Mouse (Mus musculus) layer of hippocampus, postnatal 14 days (tissue): ENCODE measurements around the gene Taf1d. TPM values are rescaled to one million over a fixed set of nuclear protein-coding genes. Genes with fewer than 3 reads are reported as not detected.
A peak's percentile ranks its signal among the peaks of the same experiment; 100 is the strongest.
"Not testable (repeated sequence)": the region's sequence is repeated elsewhere in the genome, so short reads cannot be mapped to it uniquely, and the experiment has no call there.

ENCODE experiments used
- DNase-seq, 2 experiments: peaks; one replicate each; pipeline ENCODE4 v3.0.0; 2021 to 2022; ENCODE audit warnings: low spot score in 2 of 2, mixed read lengths in 1 of 2
- long read RNA-seq, 2 experiments: library from polyadenylated mRNA; stranded (forward); transcript quantifications; one replicate each; pipeline ENCODE4 v2.0.0; 2021
- total RNA-seq, 2 experiments: library from RNA; stranded (reverse); gene quantifications; 2 replicates each; pipeline ENCODE4 v1.2.3; 2021

The Taf1d gene
- 10 to 100 TPM; 40.4 to 44.7 TPM for total RNA-seq
- long read RNA-seq, experiment 1, partial matches to known transcripts: 1 of 13 reads
- long read RNA-seq, experiment 1, other reads (novel, unspliced or antisense): 10 of 13 reads
- long read RNA-seq, experiment 2, partial matches to known transcripts: 5 of 17 reads
- long read RNA-seq, experiment 2, other reads (novel, unspliced or antisense): 7 of 17 reads

DNA sequence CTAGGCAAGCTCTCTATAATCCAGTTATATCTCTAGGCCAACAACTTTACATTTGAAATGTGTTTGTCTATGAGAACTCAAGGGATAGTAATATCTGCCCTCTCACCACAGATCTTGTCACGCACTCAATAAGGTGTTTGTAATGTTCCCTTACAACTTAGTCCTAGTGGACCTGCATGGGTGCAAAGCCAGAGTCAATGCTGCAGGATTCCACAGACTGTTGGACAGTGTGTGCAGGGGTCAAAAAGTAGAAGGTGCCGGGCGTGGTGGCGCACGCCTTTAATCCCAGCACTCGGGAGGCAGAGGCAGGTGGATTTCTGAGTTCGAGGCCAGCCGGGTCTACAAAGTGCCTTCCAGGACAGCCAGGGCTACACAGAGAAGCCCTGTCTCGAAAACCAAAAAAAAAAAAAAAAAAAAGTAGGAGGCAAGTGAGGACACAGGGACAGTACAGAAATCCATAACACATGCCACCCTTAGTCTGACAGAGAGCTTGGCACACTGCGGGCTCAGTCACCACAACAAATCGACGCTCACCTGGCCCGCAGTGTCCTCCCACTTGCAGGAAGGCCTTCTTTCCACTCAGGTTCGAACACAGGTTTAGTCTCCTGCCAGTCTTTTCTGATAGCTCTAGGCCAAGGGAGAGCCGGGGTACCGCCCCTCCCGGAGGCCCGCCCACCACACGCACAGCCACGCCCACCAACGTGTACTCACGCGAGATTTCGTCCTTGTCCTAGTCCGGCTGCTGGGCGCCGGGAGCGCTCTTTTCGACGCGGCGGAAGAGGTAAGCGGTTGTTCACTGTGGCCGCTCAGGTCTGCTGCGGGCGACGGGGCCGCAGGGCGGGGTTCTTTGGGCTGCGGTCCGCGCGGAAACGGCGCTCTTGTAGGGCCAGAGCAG, at the start of gene Taf1d:
Taf1d (plus strand) TSS at position 712 of the 895 bp plus-strand sequence.
- DNase-seq: peak; percentile 94 to 96

DNA sequence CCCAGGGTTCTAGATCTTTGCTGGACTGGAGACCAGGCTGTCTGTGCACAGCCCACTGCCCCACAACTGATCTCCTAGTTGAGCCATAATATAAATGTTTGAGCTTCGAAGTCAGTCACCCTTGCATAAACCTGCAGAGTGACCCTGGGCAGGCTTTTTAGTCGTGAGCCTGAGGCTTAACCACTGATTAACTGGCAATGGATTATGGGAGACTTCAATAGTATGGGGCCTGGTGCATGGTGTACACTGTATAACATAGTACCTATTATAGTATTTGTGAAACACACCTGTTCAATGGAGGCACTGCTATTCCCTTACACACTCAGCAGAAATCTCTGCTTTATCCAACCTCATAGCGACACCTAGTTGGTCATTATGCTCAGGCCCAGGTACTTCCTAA, 49.8 kb upstream of the Taf1d start:
- DNase-seq: no peak

DNA sequence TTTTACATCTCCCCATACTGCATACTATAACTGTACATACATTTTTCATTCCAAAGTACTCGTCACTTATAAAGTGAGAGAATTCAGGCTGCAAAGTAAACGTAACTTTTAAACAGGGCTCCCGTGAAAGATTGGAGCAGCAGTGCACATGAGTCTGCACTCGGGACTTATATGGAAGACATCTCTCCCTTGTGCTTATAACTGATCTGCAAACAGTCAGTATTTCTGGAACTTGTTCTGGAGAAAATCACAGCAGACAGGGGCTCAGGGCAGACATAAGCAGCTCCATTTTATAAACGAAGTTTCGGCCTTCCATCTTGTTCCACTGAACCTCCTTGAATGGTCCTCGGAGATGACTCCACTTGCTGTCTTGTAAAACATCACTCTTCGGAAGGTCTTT, 44.0 kb upstream of the Taf1d start:
- DNase-seq: no peak

DNA sequence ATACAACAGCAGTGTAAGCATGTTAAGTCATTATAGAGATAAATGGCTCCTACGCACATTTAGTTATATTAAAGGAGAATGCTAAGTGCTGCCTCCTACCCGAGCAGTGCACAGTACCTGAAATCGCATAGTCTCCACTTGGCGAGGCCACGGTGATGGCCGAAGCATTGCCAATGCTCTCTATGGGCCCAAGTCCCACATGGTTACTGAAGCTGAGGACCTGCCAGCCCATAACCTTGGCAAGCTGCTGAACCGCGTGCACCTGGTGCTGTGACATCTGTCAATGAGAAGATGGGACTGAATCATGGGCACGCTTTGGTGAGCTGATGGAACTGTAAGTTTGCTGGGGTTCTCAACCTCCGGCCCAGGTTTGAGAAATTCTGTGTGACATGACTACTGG, 42.5 kb upstream of the Taf1d start:
- DNase-seq: no peak

DNA sequence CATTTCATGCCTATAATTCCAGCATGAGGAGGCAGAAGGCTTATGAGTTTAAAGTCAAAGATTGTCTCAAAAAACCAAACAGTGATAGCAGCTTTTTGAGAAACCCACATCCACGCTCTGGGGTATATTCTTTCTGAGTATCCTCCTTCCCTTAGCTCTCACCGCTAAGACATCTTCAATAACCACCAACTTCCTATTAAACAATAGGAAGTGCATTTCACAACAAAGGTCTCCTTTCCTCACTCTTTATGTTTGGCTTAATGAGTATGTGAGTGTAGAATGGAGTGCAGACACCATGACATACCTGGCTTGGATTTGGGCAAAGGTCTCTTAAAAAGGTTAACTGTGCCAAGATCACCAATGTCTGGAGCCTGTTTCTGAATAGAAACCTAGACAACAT, 32.0 kb upstream of the Taf1d start:
- no peak for DNase-seq

DNA sequence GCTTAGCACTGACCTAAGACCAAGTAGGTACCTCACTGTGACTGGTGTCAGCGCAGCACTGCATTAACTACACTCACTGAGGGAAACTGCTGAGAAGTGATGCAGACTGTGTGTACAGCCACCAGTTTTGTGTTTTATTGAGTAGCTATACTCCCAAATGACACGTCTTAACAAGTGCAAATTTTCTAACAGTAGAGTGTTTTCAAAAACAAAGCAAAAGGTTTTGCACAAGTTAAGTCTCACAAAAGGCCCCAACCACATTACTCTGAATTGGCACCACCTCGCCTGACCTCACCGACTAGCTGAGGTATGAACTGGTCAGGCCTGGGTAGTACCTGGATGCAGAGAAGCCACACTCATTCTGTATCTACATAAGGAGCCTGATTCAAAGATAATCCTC, 29.2 kb upstream of the Taf1d start:
- no peak for DNase-seq

DNA sequence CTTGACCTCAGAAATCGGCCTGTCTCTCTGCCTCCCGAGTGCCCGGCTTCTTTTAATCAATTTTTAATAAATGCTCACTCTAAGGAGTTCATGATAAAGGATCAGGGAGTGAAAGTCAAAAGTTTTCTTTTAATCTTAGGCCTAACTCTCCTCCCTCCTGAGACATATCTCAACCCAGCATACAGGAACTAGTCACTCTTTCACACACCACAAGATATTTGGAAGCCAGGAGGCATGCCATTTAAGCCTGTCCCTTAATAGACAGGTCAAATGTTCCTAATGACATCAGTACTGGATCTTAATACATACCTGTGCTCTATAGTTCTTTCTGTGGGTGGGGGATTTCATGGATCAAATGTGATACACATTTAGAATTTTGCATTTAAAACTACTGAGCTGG, 27.7 kb upstream of the Taf1d start:
- no peak for DNase-seq

DNA sequence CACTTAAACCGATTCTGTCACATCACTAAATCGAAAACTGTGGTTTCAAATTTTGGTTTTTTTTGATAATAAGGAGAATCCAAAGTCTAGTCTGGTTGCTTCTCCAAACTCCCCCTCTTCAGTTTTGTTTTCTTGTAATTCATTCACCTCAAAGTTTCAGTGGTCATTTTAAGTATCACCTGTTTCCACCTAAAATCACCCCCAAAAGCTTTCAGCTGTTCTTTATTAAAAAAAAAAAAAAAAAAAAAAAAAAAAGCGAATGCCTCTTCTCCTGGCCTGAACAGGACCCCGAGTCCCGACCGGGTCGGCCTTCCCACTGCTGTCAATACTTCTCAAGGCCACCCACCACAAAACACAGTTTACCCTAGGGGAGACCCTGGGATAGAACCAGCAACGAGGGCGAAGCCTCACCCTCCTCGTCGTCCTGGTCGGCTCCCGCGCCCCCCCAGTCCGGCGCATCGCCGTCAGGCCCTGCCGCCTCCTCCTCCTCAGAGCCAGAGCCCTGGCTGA, 26.8 kb upstream of the Taf1d start:
- no peak for DNase-seq

DNA sequence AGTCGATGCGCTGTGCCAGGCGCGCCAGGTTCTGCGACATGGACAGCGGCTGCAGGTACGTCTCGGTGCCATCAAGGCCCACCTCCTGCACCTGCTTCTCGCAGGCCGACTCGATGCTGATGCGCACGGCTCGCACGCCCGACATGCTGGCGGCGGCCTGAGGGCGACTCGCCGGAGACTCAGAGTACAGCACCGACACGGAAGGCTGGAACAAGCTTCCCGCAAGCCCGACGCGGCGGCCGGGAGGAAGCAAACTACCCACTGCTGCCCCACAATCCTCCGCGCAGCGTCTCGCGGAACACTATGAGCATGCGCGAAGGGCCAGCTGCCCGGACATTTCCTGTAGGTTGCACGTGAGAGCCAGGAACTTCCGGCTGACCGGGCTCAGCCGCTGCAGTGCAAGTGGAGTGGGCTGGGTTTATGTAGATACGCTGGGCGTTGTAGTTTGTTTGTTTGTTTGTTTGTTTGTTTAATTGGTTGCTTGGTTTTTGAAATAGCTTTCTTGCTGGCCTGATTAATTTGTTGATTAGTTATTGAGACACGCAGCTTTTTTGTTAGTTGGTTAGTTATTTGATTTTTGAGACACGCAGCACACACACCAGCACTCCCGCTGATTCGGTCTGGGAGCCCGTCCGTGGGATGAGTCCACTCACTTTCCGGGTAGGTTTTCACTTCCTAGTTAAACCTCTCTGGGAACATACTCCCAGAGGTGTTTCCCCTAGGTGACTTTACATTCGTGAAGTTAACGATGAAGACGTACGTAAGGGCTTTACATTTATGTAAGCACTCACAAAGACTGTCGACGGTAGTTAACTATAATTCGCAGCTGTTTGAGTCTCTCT, 26.1 kb upstream of the Taf1d start, which contains the start of gene Med17:
Med17 (minus strand) TSS at position 283 of the 842 bp plus-strand sequence.
- DNase-seq: peak; percentile 93 to 97

DNA sequence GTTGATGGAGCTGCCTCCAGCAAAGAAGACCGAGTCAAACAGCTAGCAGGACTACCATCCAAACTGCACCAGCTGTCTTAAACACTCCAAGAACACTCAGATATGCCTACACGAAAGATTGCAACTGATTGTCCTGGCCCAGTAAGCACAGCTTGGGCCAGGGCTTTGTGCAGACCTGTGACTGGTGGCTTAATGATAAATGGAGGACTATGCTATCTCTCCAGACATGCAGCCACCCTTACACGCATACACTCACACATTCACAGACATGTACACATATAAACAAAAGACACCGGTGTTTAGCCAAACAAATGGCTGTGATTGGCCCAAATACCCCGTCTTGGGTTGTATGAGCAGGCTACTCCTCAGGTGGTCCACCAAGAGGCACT, 25.5 kb upstream of the Taf1d start:
- DNase-seq: no peak

DNA sequence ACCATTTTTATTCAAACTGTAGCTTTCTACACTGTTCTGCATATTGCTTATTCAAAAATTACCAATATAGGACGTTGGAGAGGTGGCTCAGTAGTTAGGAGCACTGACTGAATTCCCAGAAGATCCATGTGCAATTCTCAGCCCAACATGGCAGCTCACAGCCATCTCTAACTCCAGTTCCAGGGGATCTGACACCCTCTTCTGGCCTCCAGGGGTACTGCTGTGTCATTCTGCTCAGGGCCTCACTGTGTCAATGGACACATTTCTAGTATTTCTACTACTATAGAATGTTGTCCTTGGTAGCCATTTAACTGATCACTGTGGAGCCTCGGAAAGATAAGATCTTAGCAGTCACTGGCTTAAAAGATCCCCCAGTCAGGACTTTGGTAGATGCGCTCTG, 20.6 kb upstream of the Taf1d start:
- DNase-seq: no peak

DNA sequence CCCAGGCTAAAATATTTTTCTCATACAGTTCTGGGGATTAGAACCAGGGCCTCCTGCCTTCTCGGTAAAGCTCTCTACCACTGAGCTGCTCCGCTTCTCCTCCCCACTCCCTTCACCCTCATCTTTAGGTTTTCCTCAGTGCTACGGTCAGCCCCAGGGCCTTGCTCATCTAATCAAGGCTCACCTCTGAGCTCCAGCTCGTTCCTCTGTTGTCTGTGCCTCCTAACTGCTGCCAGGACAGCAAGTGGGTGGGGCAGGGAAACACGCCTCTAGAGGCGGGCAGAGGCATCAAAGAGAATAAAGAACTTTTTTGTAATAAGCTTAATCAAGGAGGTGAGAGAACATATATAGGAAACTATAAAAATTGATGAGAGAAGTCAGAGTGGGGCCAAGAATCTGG, 18.2 kb upstream of the Taf1d start:
- no peak for DNase-seq

DNA sequence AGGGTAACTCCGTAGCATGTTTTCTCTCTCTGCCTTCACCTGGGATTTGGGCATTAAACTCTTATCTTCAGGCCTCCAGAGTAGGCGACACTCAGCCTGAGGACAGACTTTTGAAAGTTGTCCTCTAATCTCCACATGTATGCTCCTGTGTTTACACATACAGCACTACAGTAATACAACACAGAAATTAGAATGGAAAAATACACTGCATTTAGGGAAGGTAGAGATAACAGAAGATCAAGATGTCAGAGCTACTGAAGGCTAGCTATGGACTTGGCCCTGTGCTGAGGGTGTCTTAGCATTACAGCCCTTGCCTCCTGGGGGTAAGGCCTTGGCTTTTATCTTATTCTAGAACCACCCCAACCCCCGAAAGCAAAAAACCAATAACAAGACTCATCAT, 17.6 kb upstream of the Taf1d start:
- no peak for DNase-seq

DNA sequence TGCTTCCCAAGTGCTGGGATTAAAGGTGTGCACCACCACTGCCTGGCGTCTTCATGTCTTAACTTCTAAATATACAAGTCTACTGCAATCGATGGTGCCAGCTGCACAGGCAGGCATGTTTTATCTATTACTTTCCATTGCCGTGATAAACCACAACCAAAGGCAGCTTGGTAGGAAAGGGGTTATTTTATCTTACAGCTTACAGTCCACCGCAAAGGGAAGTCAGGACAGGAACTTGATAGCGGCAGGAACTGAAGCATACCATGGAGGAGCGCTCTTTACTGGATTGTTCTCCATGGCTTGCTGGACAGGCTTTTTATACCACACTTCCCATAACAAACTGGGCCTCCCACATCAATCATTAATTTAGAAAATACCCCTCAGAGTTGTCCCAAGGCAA, 16.8 kb upstream of the Taf1d start:
- DNase-seq: no peak

DNA sequence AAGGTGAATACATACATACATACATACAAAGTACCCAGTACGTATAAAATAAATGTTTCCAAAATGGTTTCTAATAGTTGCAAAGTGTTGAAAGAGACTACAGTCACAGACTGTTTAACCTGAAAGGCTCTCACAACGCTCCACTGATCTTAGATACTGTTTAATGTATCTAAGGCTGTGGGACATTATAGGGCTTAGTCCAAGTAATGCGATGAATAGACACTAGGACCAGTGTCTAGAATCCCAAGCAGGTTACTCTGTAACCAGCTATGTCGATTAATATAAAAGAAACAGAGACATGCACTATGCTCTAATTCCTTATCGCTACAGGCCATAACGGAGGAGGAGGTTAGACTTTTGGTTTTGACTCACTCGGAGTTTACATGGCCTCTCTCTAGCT, 8.9 kb upstream of the Taf1d start:
- no peak for DNase-seq

DNA sequence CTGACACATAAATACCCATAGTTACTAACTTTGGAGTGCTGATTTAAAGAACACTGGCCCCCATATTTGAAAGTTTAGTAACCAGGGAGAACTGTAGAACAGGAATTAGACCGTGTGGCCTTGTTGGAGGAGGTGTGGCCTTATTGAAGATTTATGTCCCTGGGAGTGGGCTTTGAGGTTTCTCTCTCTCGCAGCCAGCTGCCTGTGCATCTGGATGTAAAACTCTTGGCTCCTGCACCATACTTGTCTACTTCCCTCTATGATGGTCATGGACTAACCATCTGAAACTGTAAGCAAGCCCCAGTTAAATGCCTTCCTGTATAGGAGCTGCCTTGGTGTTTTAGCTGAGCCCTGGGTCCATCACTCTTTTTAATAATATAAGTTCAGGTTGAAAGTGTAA, 7.6 kb upstream of the Taf1d start:
- no peak for DNase-seq

DNA sequence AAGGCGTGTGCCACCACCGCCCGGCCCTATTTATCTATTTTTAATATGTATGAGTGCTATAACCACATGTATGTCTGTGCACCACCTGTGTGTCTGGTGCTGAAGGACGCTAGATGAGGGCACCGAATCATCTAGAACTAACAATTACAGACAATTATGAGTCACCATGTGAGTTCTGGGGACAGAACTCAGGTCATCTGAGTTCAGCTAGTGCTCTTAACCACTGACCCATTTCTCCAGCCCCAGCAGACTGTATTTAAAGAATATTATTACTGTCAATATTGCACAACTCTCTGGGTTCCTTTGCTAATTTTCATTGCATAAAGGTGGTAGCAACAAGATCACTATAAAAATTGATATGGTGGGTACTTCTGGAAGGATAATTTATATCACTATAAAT, 6.0 kb upstream of the Taf1d start:
- no peak for DNase-seq

DNA sequence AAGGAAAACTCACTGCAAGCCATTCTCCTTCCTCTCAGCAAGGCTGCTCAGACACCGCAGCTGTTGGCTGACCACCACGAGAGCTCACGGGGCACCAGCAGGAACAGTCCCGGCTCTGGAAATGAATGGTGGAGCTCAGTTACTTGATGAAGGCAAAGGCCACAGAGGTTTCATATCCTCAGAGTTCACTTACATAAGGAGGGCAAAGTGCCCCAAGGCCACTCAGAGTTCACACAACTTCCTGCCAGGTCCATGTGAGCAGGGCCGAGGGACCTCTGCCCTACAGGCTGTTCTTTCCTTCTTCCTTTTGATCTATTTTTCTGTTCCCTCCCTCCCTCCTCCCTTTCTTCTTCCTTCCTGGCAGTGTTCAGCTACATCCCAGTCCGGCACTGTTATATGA, 4.6 kb upstream of the Taf1d start:
- DNase-seq: no peak

DNA sequence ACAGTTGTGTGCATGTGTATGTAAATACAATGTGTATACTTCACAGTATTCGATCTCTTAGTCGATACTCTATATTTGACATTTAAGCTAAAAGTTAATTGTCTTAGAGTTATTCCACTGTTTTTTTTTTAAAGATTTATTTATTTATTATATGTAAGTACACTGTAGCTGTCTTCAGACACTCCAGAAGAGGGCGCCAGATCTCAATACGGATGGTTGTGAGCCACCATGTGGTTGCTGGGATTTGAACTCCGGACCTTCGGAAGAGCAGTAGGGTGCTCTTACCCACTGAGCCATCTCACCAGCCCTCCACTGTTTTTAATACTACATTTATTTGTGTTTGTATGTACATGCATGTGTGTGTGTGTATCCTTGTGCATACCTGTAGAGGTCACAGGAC, 4.0 kb upstream of the Taf1d start:
- not testable (repeated sequence) for DNase-seq

DNA sequence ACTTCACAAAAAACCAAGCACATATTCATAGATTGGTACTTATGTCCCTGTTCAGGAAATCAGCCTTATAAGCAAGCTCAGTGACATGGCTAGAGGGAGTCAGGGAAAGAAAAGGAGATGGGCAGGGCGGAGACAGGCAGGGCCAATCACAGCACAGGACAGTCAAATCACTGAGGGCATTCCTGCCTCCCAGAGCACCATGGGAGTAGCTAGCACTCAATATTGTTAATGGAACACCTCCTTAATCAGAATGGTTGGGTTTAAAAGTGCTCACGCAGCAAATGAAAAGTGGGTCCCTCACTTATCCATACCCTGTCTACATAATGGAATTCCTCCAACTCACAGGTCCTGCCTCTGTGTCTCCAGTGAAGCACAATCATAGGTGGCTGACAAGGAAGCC, 3.1 kb upstream of the Taf1d start:
- no peak for DNase-seq

DNA sequence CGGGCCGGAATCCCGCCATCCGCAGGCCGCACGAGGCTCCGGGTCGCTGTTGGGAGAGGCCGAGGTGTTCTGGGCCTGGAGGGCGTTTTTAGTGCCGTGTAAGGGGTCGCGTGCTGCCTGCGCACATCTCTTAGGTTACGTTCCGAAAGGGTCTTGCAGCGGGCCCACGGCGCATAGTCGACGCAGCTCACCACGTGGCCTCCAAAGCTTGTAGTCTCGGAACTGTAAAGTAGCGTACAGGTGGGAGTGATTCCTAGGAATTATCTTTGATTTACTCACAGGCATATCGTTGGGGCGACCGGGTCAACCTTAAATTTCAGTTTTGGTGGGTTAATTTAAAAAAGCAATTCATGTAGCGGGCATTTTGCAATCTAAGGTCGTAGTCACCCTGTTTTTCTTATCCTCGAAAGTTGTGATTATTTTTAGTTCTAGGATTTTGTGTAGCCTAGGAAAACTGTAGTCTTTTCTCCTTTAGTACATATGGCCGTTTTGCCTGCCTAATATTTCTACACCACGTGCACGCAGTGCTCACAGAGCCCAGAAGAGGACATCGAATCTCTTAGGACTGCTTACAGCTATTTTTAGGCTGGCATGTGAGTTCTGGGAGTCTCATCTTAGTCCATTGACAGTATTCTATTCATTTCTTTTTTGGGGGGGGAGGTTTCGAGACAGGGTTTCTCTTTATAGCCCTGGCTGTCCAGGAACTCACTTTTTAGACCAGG, 545 bp downstream of the Taf1d start, which contains the start of gene 4931406C07Rik:
4931406C07Rik (minus strand) TSS at position 51 of the 722 bp plus-strand sequence.
- no peak for DNase-seq
